Mouse (Mus musculus): ENCODE results near the gene Parp9.
A peak's percentile ranks its signal among the peaks of the same experiment; 100 is the strongest.

Gene Parp9

DNA sequence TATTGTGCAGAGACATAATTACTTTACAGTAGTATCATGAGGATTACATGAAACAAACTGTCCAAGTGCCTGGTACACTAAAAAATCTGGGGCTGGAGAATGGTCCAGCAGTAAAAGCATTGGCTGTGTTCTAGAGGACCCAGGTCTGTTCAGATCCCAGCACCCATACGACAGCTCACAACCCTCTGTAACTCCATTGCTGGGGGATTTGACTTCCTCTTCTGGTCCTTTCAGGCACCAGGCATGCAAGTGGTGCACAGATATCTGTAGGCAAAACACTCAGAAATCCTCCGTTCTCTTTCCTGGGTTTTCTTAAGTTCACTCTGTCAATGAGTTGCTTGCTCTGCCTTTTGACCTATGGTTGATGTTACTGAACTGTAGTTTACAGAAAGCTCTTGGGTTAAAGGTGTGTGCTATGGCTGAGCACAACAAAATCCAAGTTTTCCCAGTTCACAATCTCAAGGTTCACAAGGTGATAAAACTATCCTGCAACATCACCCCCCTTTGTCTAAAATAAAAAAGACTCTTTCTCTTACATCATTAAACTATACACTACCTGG, 16.5 kb upstream of the Parp9 start:
- no peak overlapping the region for H3K4me3 ChIP-seq (replicated peaks; ENCODE audit: low read length)
- peaks cover 13% of the 10 kb centered on the region for H3K4me1 ChIP-seq (replicated peaks; ENCODE audit: low read depth, low read length)
- no peaks in the 10 kb centered on the region for H3K9me3 ChIP-seq (ENCODE audit: low read length)
- no peaks in the 10 kb centered on the region for H3K36me3 ChIP-seq (ENCODE audit: insufficient read depth, low read length)
- TF ChIP-seq POU5F1 (IDR thresholded peaks at IDR 0.05; ENCODE audit: borderline replicate concordance, low read length) = no peak
- no peak for TF ChIP-seq NANOG (IDR thresholded peaks at IDR 0.05; ENCODE audit: borderline replicate concordance, low read length)
- no peak for TF ChIP-seq CTCF (conservative IDR thresholded peaks at IDR 0.05; ENCODE audit: low read length)
- no peaks in the 10 kb centered on the region; the same call in 1 of the 2 replicates for H3K27me3 ChIP-seq (ENCODE audit: insufficient read depth, low read length)

- Histone ChIP-seq H3K9me3 (ENCODE audit: low read length) (no peaks in the 10 kb centered on the region), H3K27me3 (ENCODE audit: insufficient read depth, low read length) (no peaks in the 10 kb centered on the region; the same call in 1 of the 2 replicates), H3K4me3 (replicated peaks; ENCODE audit: low read length) (no peak overlapping the region), H3K36me3 (ENCODE audit: insufficient read depth, low read length) (no peaks in the 10 kb centered on the region), H3K4me1 (replicated peaks; ENCODE audit: low read depth, low read length) (peaks cover 13% of the 10 kb centered on the region)
- TF ChIP-seq CTCF (conservative IDR thresholded peaks at IDR 0.05; ENCODE audit: low read length) = no peak
- TF ChIP-seq NANOG (IDR thresholded peaks at IDR 0.05; ENCODE audit: borderline replicate concordance, low read length) = no peak
- no peak for TF ChIP-seq POU5F1 (IDR thresholded peaks at IDR 0.05; ENCODE audit: borderline replicate concordance, low read length)
These were observed 15.9 kb upstream of the Parp9 start for GRCm38 (mm10) chr16:35922301-35922895.

- Histone ChIP-seq H3K27me3 (ENCODE audit: insufficient read depth, low read length) (no peaks in the 10 kb centered on the region; the same call in 1 of the 2 replicates), H3K4me1 (replicated peaks; ENCODE audit: low read depth, low read length) (peaks cover 8% of the 10 kb centered on the region), H3K4me3 (replicated peaks; ENCODE audit: low read length) (no peak overlapping the region), H3K36me3 (ENCODE audit: insufficient read depth, low read length) (peaks cover 4% of the 10 kb centered on the region), H3K9me3 (ENCODE audit: low read length) (no peaks in the 10 kb centered on the region)
- no peak for TF ChIP-seq NANOG (IDR thresholded peaks at IDR 0.05; ENCODE audit: borderline replicate concordance, low read length)
- TF ChIP-seq POU5F1 (IDR thresholded peaks at IDR 0.05; ENCODE audit: borderline replicate concordance, low read length) = no peak
These were observed 14.6 kb upstream of the Parp9 start for GRCm38 (mm10) chr16:35923546-35924198.

GRCm38 (mm10) chr16:35924341-35924740, 13.9 kb upstream of the Parp9 start:
- peaks cover 9% of the 10 kb centered on the region for H3K36me3 ChIP-seq (ENCODE audit: insufficient read depth, low read length)
- H3K4me3 ChIP-seq (replicated peaks; ENCODE audit: low read length) = no peak overlapping the region
- no peaks in the 10 kb centered on the region; the same call in 1 of the 2 replicates for H3K27me3 ChIP-seq (ENCODE audit: insufficient read depth, low read length)
- H3K9me3 ChIP-seq (ENCODE audit: low read length) = no peaks in the 10 kb centered on the region
- peaks cover 1% of the 10 kb centered on the region; the same call in 1 of the 2 replicates for H3K4me1 ChIP-seq (replicated peaks; ENCODE audit: low read depth, low read length)
- TF ChIP-seq POU5F1 (IDR thresholded peaks at IDR 0.05; ENCODE audit: borderline replicate concordance, low read length) = no peak
- TF ChIP-seq NANOG (IDR thresholded peaks at IDR 0.05; ENCODE audit: borderline replicate concordance, low read length) = no peak
- no peak for TF ChIP-seq CTCF (conservative IDR thresholded peaks at IDR 0.05; ENCODE audit: low read length)

GRCm38 (mm10) chr16:35932179-35933055, 5.9 kb upstream of the Parp9 start:
- H3K4me1 ChIP-seq (replicated peaks; ENCODE audit: low read depth, low read length) = peaks cover 23% of the 10 kb centered on the region
- H3K36me3 ChIP-seq (ENCODE audit: insufficient read depth, low read length) = peaks cover 36% of the 10 kb centered on the region
- H3K4me3 ChIP-seq (replicated peaks; ENCODE audit: low read length) = no peak overlapping the region
- H3K9me3 ChIP-seq (ENCODE audit: low read length) = no peaks in the 10 kb centered on the region
- peaks cover 12% of the 10 kb centered on the region for H3K27me3 ChIP-seq (ENCODE audit: insufficient read depth, low read length)
- TF ChIP-seq CTCF (conservative IDR thresholded peaks at IDR 0.05; ENCODE audit: low read length) (no peak), NANOG (IDR thresholded peaks at IDR 0.05; ENCODE audit: borderline replicate concordance, low read length) (no peak), POU5F1 (IDR thresholded peaks at IDR 0.05; ENCODE audit: borderline replicate concordance, low read length) (no peak)

GRCm38 (mm10) chr16:35933181-35933580, 5.1 kb upstream of the Parp9 start:
- Histone ChIP-seq H3K36me3 (ENCODE audit: insufficient read depth, low read length) (peaks cover 36% of the 10 kb centered on the region), H3K4me1 (replicated peaks; ENCODE audit: low read depth, low read length) (peaks cover 27% of the 10 kb centered on the region), H3K27me3 (ENCODE audit: insufficient read depth, low read length) (peaks cover 12% of the 10 kb centered on the region), H3K4me3 (replicated peaks; ENCODE audit: low read length) (no peak overlapping the region), H3K9me3 (ENCODE audit: low read length) (no peaks in the 10 kb centered on the region)
- no peak for TF ChIP-seq CTCF (conservative IDR thresholded peaks at IDR 0.05; ENCODE audit: low read length)
- TF ChIP-seq POU5F1 (IDR thresholded peaks at IDR 0.05; ENCODE audit: borderline replicate concordance, low read length) = no peak
- TF ChIP-seq NANOG (IDR thresholded peaks at IDR 0.05; ENCODE audit: borderline replicate concordance, low read length) = no peak

DNA sequence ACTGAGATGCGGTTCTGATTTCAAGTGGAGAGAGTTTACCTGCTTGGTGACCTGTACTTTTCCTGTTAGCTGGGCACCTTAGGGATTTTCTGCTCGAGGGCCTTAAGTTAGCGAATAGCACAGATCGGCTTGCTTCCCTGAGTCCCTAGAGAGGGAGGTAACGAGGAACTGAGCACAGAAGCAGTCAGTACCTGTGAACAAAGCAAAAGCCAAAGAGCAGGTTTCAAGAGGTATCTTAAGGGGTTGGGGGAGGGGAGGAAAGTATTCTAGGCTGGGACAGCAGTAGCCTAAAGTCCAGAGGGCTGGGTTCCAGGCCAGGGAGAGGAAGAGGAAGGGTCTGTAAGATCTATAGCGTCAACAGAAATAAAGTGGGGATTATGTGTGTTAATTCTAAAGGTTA, 991 bp downstream of the Parp9 start:
- TF ChIP-seq NANOG (IDR thresholded peaks at IDR 0.05; ENCODE audit: borderline replicate concordance, low read length) (no peak), POU5F1 (IDR thresholded peaks at IDR 0.05; ENCODE audit: borderline replicate concordance, low read length) (no peak), CTCF (conservative IDR thresholded peaks at IDR 0.05; ENCODE audit: low read length) (no peak)
- H3K4me1 ChIP-seq (replicated peaks; ENCODE audit: low read depth, low read length) = peaks cover 40% of the 10 kb centered on the region
- H3K27me3 ChIP-seq (ENCODE audit: insufficient read depth, low read length) = peaks cover 5% of the 10 kb centered on the region; the same call in 1 of the 2 replicates
- H3K4me3 ChIP-seq (replicated peaks; ENCODE audit: low read length) = peak overlapping the region; percentile 86
- H3K36me3 ChIP-seq (ENCODE audit: insufficient read depth, low read length) = peaks cover 3% of the 10 kb centered on the region
- H3K9me3 ChIP-seq (ENCODE audit: low read length) = no peaks in the 10 kb centered on the region

GRCm38 (mm10) chr16:35939690-35940089, 1.4 kb downstream of the Parp9 start:
- peaks cover 3% of the 10 kb centered on the region for H3K36me3 ChIP-seq (ENCODE audit: insufficient read depth, low read length)
- H3K4me1 ChIP-seq (replicated peaks; ENCODE audit: low read depth, low read length) = peaks cover 40% of the 10 kb centered on the region
- TF ChIP-seq POU5F1 (IDR thresholded peaks at IDR 0.05; ENCODE audit: borderline replicate concordance, low read length) = no peak
- peak; percentile 66 for TF ChIP-seq CTCF (conservative IDR thresholded peaks at IDR 0.05; ENCODE audit: low read length)
- H3K9me3 ChIP-seq (ENCODE audit: low read length) = no peaks in the 10 kb centered on the region
- peak overlapping the region; percentile 86 for H3K4me3 ChIP-seq (replicated peaks; ENCODE audit: low read length)
- peaks cover 5% of the 10 kb centered on the region; the same call in 1 of the 2 replicates for H3K27me3 ChIP-seq (ENCODE audit: insufficient read depth, low read length)

Data from E14TG2a.4 (cell line).